Mouse (Mus musculus) CH12F3 (cell line): ENCODE measurements around the gene Igdcc4.

Source experiments
- in situ Hi-C: fragments of 300-500 bp; cut with MboI; formaldehyde crosslinking; loops from 2 replicates; pipeline ENCODE4 v1.14.3; 2020; ENCODE audit warnings: low sequenced_read_pairs

The Igdcc4 gene

DNA sequence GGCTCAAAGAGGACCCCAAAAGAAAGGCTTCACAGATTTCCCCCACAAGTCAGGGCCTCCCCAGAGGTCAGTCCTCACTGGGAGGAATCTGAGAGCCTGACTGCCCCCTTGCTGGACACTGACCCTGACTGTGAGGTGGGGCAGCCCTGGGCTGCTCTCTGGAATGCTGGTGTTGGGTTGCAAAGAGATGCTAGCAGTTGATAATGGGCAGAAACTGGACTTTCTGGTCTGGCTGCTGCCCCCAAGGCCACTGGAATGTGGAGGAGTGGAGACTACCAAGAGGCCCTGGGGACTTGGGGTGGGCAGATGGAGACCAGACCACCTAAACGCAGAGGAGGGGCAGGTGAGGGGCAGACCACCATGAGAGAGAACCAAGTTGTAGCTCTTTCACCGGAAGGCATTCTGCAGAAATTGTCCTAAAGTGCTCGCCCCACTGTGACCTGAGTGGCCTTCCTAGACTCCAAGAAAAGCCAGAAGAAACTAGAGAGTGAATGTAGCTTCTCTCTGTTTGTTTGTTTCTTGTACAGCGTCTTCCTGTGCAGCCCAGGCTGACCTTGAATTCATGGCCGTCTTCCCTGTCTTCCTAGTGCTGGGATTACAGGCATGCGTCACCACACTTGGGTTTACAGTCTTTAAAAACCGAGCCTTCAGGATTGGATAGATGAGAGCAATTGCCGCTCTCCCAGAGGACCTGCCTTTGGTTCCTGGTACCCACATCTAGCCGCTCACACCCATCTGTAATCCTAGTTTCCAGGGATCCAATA, 53.6 kb downstream of the Igdcc4 start:
- in situ Hi-C loops, result no loop called here

DNA sequence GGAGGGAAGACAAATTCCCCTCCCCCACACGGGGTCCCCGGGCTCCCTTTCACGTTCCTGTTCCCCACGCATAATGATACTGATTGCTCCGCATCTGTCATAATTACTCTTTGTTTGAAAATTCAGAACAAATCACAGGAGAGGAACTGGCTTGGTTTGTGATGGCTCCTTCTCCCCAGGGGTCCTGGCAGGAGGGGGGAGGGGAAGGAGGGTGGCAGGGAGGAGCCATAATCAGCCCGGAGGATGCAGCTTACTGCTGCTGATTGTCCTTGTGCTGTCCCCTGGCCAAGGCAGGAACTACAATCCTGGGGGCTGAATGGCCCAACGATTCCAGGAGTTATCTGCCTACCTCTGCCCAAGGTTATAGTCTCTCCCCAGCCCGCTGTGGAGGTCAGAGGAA, 55.3 kb downstream of the Igdcc4 start:
- in situ Hi-C loops, result no loop called here

DNA sequence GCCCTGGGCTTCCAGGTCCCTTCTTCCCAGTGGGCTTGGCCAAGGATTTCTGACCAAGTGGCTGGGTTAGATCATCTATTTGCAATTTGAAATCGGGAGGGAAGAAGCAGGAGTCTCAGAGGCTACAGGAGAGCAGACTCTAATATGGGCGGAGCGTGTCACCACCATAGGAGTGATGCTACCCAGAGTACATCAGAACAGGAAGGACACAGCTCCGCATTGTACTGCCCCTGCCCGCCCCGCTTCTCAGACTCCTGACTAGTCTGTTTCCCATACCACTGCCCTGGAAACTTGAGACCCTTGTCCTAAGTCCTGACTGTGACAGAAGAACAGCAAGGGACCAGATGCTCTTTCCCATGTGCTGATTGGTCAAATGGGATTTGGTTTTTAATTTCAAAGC, 56.3 kb downstream of the Igdcc4 start:
- in situ Hi-C loops, result no loop called here

DNA sequence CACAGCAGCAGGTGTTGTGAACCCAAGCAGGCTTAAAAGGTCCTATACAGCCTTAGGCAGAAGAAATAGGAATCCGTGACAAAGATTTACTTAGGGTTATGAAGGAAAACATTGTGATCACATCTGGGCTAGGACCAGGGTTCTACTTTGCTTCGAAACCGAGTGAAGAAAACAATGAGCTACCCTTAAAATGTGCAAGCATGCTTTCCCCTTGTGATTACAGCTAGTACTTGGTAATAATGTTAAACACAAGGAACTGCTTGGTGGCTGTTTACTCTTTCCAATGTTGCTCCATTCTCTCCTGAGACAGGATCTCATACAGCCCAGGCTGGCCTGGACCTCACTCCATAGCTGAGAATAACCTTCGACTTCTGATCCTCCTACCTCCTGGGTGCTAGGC, 59.9 kb downstream of the Igdcc4 start:
- in situ Hi-C loops, result no loop called here

DNA sequence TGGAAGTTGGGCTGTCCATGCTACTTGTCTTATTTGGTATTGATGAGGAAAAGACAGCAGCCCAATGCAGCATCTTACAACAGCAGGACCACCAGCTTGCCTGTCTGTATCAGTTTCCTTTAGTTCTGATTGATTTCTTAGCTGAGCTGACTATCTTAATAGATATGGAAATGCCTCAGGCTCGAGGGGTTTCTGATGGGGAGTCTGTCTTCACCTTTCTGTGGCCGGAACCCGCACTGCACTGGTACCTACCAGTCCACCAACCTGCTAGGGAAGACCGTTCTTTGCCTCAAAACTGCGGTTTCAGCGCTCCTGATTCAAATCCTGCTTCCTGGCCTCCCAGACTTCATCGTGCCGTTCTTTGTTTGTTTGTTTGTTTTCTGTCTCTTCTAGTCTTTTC, 60.6 kb downstream of the Igdcc4 start:
- in situ Hi-C loops, result no loop called here

DNA sequence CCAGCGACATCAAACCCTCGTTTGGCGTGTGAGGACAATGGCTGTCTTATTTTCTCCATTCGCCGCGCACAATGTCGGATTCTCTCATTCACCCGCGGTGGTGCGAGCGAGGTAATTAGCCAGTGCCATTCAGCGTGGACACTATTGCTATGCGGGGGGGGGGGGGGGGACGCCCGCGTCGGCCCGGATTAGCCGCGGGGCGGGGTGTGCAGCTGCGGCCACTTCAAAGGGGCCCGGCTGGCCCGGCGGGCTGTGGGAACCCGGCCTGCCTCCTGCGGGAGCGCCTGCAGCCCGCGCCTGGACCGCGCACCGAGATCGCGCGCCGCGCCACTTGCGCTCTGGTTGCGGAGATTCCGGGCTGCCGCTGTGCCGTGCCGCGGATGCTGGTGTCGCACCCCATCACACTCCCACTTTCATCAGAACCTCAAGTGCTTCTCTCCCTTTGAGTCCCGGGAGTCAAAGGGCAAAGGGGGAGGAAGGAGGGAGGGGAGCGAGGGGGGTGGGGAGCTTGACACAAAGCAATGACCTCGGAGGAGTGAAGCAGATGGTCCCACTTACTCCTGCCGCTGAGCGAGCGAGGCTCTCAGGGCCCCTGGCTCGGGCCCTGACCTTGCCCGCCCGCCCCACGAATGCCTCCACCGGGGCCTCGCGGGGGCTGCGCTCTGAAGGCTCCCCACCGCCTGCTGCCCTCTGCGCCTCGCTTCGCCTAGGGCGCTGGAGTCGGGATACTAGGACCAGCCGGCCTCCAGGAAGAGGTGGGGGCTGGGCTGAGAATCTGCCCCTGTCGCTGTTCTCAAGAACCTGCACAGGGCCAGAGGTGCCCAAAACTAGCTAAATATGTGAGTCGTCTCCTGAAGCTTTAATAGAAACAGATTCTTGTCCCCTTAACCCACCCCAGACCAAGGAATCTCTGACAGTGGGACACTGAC, 61.7 kb downstream of the Igdcc4 start:
- in situ Hi-C loops, result no loop called here

DNA sequence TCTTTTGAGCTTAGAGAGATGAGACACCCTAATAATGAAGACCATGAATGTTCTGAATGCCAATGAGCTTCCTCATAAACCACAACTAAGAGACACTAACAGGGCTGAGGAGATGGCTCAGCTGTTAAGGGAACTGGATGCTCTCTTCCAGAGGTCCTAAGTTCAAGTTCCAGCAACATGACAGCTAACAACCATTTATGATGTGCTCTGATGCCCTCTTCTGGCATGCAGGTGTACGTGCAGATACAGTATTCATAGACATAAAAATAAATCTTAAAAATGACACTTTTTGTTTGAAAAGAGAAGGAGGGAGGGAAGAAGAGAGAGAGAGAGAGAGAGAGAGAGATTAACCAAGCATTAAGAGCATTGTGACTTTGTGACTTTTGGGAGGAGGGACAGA, 63.6 kb downstream of the Igdcc4 start:
- in situ Hi-C loops, result no loop called here

DNA sequence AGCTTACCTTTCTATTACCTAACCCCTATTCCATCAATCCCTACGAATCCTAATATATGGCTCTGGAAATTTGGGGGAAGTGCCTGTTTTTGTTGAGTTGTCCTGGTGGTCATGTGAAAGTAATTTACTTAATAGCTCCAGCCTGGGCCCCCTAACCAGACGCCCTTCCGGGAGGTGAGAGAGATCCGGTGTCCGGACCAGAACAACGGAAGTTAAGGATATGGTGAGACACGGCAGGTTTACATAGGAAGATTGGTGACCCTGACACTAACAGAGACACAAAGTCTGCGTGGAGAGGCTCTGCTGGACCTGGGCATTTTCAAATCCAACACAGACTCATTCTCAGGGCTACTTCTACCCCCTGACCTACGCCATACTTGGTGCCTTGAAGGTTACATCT, 65.1 kb downstream of the Igdcc4 start:
- in situ Hi-C loops, result no loop called here

DNA sequence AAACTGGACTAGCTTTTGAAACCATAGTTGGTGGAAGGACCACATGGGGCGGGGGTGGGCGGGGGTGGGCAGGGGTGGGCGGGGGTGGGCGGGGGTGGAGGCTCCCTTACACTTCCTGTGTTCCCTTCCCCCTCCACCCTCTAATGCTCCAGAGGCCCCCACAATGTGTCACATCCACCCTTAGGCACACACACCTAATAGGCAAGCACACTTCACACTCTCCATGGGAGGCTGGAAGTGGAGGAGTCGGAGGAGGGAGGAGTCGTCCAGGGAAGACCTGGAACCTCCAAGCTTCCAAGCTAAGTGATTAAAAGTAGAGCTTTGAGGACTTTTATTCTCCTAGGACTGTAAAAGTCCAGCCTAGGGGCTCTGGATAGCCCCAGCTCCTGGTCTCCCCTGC, 67.2 kb downstream of the Igdcc4 start:
- in situ Hi-C loops, result no loop called here

DNA sequence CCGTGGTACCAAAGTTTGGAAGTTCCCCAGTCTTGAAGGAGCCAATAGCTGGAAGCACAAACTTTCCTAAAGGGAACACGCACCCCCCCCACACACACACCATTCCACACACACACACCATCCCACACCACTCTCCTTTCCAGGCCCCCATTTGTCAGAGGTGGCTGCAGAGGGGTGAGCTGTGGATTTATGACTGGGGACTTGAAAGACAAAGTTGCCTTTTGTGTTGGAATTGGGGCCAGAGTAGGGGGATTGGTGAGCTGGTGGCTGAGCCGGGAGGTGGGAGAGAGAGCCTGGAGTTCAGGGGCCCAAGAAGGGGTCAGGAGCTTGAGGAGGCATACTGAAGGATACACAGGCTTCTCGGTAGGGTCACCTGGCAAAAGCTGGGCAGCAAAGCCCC, 67.7 kb downstream of the Igdcc4 start:
- in situ Hi-C loops, result no loop called here

DNA sequence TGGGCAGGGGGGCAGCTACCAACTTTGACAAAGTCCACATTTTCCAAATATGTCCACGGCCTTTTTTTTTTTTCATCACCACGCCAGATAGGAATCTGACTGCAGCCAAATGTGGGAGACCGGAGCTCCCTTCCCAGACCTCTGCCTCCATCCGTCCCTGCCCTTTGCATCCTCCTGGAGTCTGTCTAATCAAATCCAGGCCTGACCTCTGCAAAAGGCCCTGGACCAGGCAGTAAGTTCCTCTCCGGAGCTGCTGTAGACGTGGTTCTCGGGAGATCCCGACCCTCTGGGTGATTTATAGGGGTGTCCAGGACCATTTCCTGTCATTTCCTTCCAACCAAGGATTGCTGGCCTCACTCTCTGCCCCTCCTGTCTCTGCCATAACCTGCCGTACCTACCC, 71.4 kb downstream of the Igdcc4 start:
- in situ Hi-C loops, result no loop called here

DNA sequence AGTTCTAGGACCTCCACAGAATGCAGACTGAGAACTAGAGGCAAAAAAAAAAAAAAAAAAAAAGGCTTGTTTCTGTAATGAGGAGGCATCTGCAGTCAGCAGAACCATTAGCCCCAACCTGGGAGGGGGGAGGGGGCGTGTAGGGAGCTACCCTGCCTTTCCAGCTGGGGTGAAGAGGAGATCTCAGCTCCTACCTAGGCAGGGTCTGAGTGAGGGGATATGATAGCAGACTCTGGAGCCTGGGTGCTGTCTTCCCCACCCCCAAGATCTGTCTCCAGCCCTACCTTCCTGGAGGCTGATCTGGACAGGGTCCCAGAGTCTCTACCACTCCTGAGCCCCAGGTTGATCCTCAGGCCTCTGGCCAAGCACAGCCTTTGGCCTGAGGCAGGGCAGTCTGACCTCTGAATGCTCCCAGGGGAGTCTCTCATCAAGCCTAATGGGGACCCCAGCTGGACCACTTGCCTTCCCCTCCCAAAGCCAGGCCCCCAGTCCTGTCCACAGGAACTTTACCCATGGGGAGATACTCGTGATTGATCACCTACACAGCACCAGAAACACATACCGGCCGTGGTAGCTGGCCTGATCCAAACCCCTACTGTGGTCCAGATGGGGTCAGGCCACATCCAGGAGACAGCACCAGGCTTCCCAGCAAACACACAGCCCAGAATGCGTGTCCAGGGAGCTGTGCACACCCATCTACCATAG, 74.1 kb downstream of the Igdcc4 start:
- in situ Hi-C loops, result no loop called here

DNA sequence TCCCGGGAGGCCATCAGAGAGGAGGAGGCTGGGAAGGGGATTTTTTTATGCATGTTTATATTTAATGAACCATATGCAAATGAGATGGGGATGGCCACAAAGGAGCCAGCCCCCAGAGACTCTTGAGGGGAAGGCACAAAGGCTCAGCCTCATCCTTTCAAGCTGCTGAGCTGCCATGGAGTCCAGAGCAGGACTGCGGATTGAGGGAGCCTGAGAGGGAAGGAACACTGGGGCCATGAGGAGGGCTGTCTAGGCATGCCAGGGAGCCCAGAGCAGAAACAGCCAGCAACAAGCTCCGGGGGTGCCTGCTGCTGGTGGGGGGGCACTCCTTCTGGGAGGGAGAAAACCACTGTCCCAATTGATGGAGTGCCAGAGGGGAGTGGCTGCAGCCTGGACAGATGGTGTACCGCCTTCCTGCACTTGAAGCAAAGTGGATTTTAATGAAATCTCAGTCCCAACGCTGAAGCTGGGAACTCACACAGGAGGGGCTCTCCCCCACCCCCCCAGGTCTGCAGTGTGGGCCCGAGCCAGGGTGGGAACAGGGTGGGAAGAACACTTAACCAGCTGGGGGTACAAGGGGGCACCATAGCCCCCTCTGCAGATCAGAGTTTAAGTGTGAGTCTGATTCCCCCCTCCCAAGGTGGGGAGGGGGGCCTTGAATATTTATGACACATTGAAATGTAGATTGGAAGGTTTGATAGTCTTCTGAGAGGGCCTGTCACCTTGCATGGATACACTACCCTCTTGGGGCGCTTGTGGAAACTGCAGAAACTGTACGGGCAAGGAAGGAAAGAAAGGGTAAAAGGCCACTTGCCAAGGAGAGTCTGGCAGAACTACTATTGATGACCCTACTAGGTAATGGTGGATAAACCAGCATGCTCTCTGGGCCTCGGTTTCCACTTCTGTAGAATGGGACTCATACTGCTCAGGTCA, 74.9 kb downstream of the Igdcc4 start:
- in situ Hi-C loops, result no loop called here

DNA sequence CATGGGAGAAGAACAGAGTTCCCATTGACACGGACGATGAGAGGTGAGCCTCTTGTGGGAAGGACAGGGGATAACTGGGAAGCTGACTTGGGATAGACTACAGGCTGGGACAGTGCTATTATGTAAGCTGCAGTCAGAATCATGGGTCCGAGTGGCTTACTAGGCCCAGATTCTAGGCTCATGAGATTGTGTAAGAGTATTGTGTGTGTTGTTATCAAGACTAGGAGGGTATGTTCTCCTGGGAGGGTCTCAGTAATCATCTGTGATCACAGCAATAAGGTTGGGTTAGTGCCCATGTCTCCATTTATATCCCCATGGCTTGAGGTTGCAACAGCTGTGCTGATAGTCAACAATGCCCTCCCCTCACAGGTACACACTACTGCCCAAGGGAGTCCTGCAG, 76.2 kb downstream of the Igdcc4 start:
- in situ Hi-C loops, result no loop called here

DNA sequence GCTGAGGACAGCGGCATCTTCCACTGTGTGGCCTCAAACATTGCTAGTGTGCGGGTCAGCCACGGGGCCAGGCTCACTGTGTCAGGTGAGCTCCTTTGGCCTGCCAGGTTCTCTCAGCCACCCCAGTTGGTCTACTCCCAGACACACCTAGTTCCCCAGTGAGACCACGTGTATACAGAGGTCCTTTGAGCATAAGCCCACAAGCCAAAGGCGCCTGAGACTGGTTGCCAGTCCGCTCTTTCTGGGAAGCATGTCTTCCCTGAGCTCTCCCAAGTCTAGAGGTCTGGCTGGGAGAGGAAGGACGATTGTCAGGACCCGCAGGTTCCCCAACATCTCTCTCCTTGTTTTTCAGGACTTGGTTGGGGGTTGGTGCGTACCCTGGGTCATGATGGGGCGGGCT, 76.6 kb downstream of the Igdcc4 start:
- in situ Hi-C loops, result no loop called here

DNA sequence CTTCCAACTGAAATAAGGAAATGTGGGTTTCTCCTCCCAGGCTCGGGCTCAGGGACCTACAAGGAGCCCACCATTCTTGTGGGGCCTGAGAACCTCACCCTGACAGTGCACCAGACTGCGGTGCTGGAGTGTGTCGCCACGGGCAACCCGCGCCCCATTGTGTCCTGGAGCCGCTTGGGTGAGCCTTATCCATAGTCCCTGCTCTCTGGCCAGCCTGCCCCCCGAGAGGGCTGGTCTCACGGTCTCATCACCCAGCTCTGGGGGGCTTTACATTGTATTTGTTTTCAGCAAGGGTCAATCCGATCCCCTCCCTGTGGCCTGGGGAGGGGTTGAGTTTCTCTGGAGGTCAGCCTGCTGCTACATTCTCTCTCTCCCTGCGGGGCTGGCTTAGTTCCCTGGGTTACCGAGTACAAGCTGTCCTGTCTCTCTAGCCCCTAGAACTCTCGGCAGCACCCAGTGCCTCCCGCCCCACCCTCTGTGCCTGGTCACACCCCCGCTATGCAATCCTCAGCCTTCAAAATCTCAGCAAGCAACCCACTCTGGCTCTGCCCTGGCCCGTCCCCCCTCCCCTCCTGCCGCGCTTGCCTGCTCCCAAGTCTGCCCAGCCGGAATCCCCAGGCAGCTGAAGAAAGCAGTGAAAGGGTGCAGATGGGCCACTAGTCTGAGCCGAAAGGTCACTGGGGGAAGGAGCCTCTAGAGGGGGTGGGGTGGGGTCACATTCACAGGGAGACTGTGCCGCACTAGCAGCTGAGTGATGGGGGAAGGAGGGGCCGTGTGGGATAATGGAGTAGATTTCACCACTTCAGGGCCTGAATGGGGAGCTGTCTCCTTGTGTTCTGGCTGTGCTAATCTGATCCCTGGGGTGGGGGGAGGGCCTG, 77.3 kb downstream of the Igdcc4 start:
- in situ Hi-C loops, result no loop called here

DNA sequence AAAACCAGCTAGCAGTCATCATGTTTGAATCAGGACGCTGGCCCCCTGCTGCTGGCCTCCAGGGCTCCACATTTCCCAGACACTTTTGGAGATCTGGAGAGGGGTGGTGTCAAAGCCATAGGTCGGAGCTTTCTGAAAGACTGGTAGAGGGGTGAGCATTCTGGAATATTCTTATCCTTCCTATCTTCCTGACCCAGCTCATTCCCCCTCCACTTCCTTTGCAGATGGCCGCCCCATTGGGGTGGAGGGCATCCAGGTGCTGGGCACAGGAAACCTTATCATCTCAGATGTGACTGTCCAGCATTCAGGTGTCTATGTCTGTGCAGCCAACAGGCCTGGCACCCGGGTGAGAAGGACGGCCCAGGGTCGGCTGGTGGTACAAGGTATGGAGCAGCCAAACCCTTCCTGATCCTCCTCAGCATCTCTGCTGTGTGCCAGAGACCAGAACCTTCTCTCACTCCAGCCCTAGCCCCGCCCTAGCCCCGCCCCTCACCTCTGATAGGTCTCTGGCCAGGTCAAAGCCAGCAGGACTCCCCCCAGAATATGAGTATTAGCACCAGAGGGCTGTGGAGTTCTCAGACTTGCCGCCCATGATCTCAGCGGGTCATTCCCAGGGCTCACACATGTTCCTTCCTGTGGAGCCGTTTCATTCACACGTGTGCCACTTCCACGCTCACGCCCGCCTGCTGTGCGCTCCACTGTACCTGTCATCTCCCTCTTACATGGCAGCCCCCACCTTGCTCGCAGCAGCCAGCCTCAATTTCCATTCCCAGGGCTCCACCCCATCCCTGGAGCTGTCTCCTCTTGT, 78.7 kb downstream of the Igdcc4 start:
- in situ Hi-C loops, result no loop called here
